Mouse (Mus musculus) gastrocnemius, adult 8-10 months (tissue): Measurements from ENCODE around the gene Pphln1. TPM values are rescaled to one million over a fixed set of nuclear protein-coding genes. Genes with fewer than 3 reads are reported as not detected.

ENCODE experiments used
- DNase-seq, 2 experiments: peaks; one replicate each; pipeline ENCODE4 v3.0.0; 2022; ENCODE audit warnings: low spot score in 2 of 2
- total RNA-seq, 4 experiments: library from RNA; stranded (reverse); gene quantifications; 2 replicates each; pipeline ENCODE4 v1.2.4; 2022

Pphln1 gene
- total RNA-seq, 4 experiments from 2014 or later: 12.7 to 15.5 (median 14.8) TPM

GRCm38 (mm10) chr15:93433811-93434210 is 35.7 kb downstream of the Pphln1 start:
- no peak for DNase-seq

DNA sequence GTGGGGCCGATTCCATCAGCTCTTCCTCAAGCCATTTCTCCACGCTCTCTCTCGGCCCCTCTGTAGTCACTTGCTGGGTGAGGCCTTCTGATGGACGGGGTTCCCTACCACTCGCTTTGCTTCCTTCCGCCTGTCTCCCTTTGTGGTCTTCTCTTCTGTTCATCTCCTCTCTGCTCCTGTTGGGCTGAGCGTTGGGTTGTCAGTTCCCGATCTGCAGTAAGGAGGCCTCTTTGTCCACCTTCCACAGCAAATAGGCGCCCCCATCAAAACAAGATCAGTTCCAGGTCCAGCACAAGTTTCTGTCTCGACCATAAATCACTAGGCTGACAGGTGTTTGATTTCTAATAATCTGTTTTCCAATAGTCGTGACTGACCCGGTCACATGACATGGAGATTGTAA is 37.8 kb downstream of the Pphln1 start:
- no peak for DNase-seq

GRCm38 (mm10) chr15:93438663-93439062 is 40.5 kb downstream of the Pphln1 start:
- DNase-seq: no peak

DNA sequence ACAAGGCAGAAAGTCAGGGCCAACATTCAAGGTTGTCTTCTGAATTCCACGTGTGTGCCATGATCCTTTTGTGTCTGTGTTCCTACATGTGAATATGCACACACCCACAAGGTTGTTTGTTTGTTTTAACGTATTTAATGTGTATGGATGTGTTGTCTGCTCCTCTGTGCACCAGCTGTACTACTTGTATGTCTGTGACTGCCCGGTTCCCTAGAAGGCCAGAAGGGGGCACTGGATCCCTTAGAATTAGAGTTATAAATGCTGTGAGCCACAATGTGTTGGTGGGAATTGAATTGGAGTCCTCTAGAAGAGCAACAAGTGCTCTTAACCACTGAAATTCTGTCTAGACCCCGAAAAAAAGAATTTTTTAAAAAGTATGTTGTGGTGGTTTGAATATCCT is 44.1 kb downstream of the Pphln1 start:
- DNase-seq: no peak

DNA sequence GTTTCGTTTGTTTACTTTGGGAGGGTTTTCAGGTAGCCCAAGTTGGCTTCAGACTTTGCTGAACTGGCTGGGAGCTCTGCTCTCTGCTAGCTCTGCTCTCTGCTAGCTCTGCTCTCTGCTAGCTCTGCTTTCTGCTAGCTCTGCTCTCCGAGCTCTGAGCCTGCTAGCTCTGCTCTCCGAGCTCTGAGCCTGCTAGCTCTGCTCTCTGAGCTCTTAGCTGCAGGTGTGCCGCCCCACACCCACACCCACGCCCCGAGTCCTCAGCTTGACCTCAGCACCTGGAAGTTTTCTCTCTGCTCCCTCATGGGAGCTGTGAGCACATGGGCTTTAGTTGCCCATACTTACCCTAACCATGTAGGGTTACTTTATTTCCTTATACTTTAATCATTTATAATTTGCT is 45.5 kb downstream of the Pphln1 start:
- no peak for DNase-seq

- no peak for DNase-seq
Measured at GRCm38 (mm10) chr15:93448862-93449261, 50.7 kb downstream of the Pphln1 start.

- no peak for DNase-seq
Measured at GRCm38 (mm10) chr15:93453296-93453695, 55.1 kb downstream of the Pphln1 start.

- no peak for DNase-seq
Measured at GRCm38 (mm10) chr15:93456005-93456404, 57.9 kb downstream of the Pphln1 start.

GRCm38 (mm10) chr15:93459422-93459821 is 61.3 kb downstream of the Pphln1 start:
- DNase-seq: no peak

DNA sequence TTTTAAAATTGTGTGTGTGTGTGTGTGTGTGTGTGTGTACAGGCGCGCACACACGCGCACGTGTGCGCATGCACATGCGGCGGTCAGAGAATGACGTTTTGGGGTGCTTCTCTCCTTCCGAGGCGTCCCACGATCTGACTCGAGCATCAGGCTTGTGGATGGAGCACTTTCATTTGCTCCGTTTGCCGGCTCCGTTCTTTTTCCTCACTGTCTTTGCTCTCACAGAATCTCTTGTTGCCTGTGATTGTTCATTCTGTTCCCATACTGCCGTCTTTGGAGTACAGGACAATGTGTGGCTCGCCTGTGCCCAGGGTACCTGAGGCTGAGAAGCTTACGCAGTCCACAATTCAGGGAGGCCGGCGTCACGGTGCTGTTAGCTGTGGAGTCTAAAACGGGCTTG is 62.9 kb downstream of the Pphln1 start:
- no peak for DNase-seq

GRCm38 (mm10) chr15:93471651-93472050 is 73.5 kb downstream of the Pphln1 start:
- no peak for DNase-seq

DNA sequence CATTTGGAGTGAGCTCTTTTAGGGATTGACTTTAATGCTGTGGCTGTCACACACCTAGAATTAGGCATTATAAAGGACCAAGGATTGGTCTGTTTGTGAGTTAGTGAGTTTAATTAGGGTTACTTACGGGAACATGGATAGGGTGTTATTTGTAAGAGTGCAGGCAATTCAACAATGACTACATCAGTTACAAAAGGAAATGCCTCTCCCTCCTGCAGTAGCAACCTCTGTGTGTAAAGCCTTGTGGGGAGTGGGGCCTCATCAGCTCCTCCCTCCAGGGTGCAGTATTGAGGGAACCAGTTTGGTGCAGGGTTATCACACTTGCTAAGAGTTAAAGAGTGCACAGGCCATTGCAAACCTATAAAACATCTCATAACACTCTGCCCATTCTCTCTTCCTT is 73.9 kb downstream of the Pphln1 start:
- no peak for DNase-seq

GRCm38 (mm10) chr15:93474277-93474676 is 76.1 kb downstream of the Pphln1 start:
- DNase-seq: no peak

DNA sequence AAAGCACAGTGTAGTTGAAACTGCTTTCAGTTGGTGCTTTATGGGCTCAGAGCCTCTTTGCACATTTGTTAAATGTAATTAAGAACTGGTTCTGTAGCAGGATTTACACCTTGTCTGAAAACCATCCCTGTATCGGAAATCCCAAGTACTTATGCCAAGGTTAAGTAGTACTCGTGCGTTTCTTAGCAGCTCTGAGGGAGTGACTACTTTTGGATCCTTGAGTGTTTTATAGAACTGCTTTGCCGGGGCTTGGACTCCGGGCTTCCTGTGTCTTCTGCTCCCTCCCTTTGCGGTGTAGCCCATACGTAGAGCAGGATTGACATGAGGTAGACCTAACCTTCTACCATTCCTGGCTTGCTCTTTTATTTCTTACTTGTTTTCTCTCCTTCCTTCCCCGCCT is 77.5 kb downstream of the Pphln1 start:
- no peak for DNase-seq

- no peak for DNase-seq
Measured at GRCm38 (mm10) chr15:93477729-93478128, 79.6 kb downstream of the Pphln1 start.

DNA sequence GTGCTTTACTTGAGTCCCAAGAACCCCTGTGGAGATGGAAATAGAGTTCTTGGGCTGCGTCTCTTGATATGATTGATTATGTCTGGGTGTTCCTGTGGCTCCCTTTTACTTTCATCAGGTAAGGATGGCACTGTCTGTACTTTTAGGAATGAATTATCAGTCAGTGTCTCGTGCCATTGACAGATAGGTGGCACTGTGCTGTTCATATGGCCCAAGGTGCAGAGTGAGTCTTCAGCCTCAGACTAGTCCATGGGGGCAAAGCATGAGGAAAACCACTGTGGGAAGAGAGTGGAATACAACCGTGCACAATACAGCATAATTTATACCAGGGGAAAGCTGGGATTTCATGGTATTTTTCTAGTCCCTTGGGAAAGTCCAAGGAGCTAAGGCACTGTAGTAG is 80.5 kb downstream of the Pphln1 start:
- DNase-seq: no peak

GRCm38 (mm10) chr15:93479445-93479844 is 81.3 kb downstream of the Pphln1 start:
- no peak for DNase-seq

DNA sequence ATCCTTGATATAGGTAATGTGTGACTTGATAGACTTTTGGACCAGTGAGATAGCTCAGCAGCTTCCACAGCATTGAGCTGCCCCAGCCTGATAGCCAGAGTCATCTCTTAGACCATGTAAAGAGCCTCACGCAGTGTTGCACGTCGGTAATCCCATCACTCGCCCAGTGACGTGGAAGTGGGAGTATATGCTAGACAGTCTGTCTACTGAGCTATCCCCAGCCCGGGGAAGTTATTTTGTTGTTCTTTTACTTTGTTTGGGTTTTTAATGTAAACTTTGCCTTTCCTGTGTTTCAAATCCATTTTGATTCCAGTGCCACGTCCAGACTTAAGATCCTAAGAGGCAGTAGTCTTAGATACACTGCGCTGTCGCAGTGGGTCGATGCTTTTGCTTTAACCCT is 83.0 kb downstream of the Pphln1 start:
- DNase-seq: no peak

GRCm38 (mm10) chr15:93484261-93484710 is 86.1 kb downstream of the Pphln1 start:
- DNase-seq: no peak

GRCm38 (mm10) chr15:93485252-93485651 is 87.1 kb downstream of the Pphln1 start:
- no peak for DNase-seq

GRCm38 (mm10) chr15:93486066-93486465 is 87.9 kb downstream of the Pphln1 start:
- DNase-seq: no peak

DNA sequence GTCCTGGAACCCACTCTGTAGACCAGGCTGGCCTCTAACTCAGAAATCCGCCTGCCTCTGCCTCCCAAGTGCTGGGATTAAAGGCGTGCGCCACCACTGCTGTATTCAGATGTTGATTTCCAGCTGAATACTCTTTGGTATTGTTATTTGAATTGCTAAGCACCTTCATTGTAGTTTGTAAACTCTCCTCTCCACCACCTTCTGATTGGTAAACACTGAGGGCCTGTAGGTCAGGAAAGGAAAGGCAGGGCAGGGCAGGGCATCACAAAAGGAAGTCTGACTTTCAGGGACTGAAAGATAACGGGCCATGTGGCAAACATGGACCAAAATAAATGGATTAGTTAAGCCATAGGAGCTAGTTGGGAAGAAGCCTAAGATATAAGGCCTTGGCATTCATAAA is 91.4 kb downstream of the Pphln1 start:
- DNase-seq: no peak

GRCm38 (mm10) chr15:93494700-93495099 is 96.5 kb downstream of the Pphln1 start:
- DNase-seq: no peak

- no peak for DNase-seq
Measured at GRCm38 (mm10) chr15:93499866-93500265, 101.7 kb downstream of the Pphln1 start.
